Mouse (Mus musculus): ENCODE data around the gene Dbh. TPM values are rescaled to one million over a fixed set of nuclear protein-coding genes. Genes with fewer than 3 reads are reported as not detected.

Dbh gene
- polyA plus RNA-seq, 1 experiment from 2014 or later, result 0.37 TPM

- TF ChIP-seq EP300 (IDR thresholded peaks at IDR 0.05), result no peak
- ATAC-seq (no peak), DNase-seq (ENCODE audit: low spot score) (no peak)
- WGBS, result 73% methylated on average over 6 of the region's 6 CpGs
- Histone ChIP-seq H3K4me2 (replicated peaks; ENCODE audit: low read depth, low read length) (no peak overlapping the region), H3K4me3 (ENCODE audit: low read depth, low read length) (no peak overlapping the region), H3K9ac (replicated peaks; ENCODE audit: low read depth) (no peak overlapping the region), H3K27ac (ENCODE audit: low read length) (no peak overlapping the region), H3K9me3 (ENCODE audit: low read length) (no peaks in the 10 kb centered on the region), H3K36me3 (ENCODE audit: insufficient read depth, low read length) (no peaks in the 10 kb centered on the region), H3K4me1 (ENCODE audit: insufficient read depth, low read depth, low read length) (no peaks in the 10 kb centered on the region), H3K27me3 (replicated peaks; ENCODE audit: insufficient read depth, low read length) (no peaks in the 10 kb centered on the region)
Observed at GRCm38 (mm10) chr2:27156596-27156995, 8.4 kb upstream of the Dbh start.

- no peaks in the 10 kb centered on the region for H3K9me3 ChIP-seq (ENCODE audit: low read length)
- no peak overlapping the region for H3K4me2 ChIP-seq (replicated peaks; ENCODE audit: low read depth, low read length)
- ATAC-seq (no peak), DNase-seq (ENCODE audit: low spot score) (no peak)
- TF ChIP-seq CTCF (IDR thresholded peaks at IDR 0.05), result no peak
- no peak for TF ChIP-seq EP300 (IDR thresholded peaks at IDR 0.05)
- no peaks in the 10 kb centered on the region for H3K4me1 ChIP-seq (ENCODE audit: insufficient read depth, low read depth, low read length)
- H3K27me3 ChIP-seq (replicated peaks; ENCODE audit: insufficient read depth, low read length), result no peaks in the 10 kb centered on the region
- no peak overlapping the region for H3K4me3 ChIP-seq (ENCODE audit: low read depth, low read length)
- no peak overlapping the region for H3K27ac ChIP-seq (ENCODE audit: low read length)
- no peak overlapping the region for H3K9ac ChIP-seq (replicated peaks; ENCODE audit: low read depth)
- 75% methylated on average over 2 of the region's 2 CpGs for WGBS
- H3K36me3 ChIP-seq (ENCODE audit: insufficient read depth, low read length), result no peaks in the 10 kb centered on the region
Observed at GRCm38 (mm10) chr2:27161526-27161925, 3.5 kb upstream of the Dbh start.

- H3K4me1 ChIP-seq (ENCODE audit: insufficient read depth, low read depth, low read length), result no peaks in the 10 kb centered on the region
- TF ChIP-seq CTCF (IDR thresholded peaks at IDR 0.05) (no peak), EP300 (IDR thresholded peaks at IDR 0.05) (no peak)
- no peak overlapping the region for H3K9ac ChIP-seq (replicated peaks; ENCODE audit: low read depth)
- H3K27ac ChIP-seq (ENCODE audit: low read length), result no peak overlapping the region
- ATAC-seq (no peak), DNase-seq (ENCODE audit: low spot score) (no peak)
- H3K4me2 ChIP-seq (replicated peaks; ENCODE audit: low read depth, low read length), result no peak overlapping the region
- H3K36me3 ChIP-seq (ENCODE audit: insufficient read depth, low read length), result no peaks in the 10 kb centered on the region
- H3K4me3 ChIP-seq (ENCODE audit: low read depth, low read length), result no peak overlapping the region
- no peaks in the 10 kb centered on the region for H3K27me3 ChIP-seq (replicated peaks; ENCODE audit: insufficient read depth, low read length)
- WGBS, result 49% methylated on average over 11 of the region's 11 CpGs
- H3K9me3 ChIP-seq (ENCODE audit: low read length), result no peaks in the 10 kb centered on the region
Observed at GRCm38 (mm10) chr2:27162656-27163055, 2.4 kb upstream of the Dbh start.

DNA sequence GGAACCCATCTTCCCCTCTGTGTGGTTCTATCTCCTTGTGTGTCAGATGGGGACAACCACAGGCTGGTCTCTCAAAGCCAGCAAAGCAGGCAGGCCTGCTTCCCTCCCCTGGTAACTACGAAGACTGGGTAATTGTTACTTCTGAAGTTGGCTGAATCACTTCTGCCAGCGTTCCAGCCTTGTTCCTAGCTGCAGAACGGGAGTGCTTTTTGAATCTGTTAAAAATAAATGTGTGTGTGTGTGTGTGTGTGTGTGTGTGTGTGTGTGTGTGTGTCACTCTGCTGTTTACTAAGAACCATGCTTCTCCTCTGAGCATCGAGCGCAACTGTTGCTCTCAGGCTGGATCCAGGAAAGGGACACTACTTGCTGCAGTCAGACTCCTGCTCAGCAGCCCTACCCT is 1.2 kb upstream of the Dbh start:
- no peak overlapping the region for H3K9ac ChIP-seq (replicated peaks; ENCODE audit: low read depth)
- WGBS, result 53% methylated on average over 5 of the region's 5 CpGs
- H3K27ac ChIP-seq (ENCODE audit: low read length), result no peak overlapping the region
- no peak overlapping the region for H3K4me2 ChIP-seq (replicated peaks; ENCODE audit: low read depth, low read length)
- no peaks in the 10 kb centered on the region for H3K27me3 ChIP-seq (replicated peaks; ENCODE audit: insufficient read depth, low read length)
- H3K36me3 ChIP-seq (ENCODE audit: insufficient read depth, low read length), result no peaks in the 10 kb centered on the region
- TF ChIP-seq EP300 (IDR thresholded peaks at IDR 0.05) (no peak), CTCF (IDR thresholded peaks at IDR 0.05) (no peak)
- no peak for DNase-seq (ENCODE audit: low spot score)
- no peaks in the 10 kb centered on the region for H3K4me1 ChIP-seq (ENCODE audit: insufficient read depth, low read depth, low read length)
- H3K4me3 ChIP-seq (ENCODE audit: low read depth, low read length), result no peak overlapping the region
- no peaks in the 10 kb centered on the region for H3K9me3 ChIP-seq (ENCODE audit: low read length)
- no peak for ATAC-seq

- no peak overlapping the region for H3K9ac ChIP-seq (replicated peaks; ENCODE audit: low read depth)
- no peak for DNase-seq (ENCODE audit: low spot score)
- H3K9me3 ChIP-seq (ENCODE audit: low read length), result no peaks in the 10 kb centered on the region
- no peak for ATAC-seq
- TF ChIP-seq EP300 (IDR thresholded peaks at IDR 0.05), result no peak
- TF ChIP-seq CTCF (IDR thresholded peaks at IDR 0.05), result no peak
- no peak overlapping the region for H3K4me3 ChIP-seq (ENCODE audit: low read depth, low read length)
- no peak overlapping the region for H3K27ac ChIP-seq (ENCODE audit: low read length)
- H3K27me3 ChIP-seq (replicated peaks; ENCODE audit: insufficient read depth, low read length), result no peaks in the 10 kb centered on the region
- H3K36me3 ChIP-seq (ENCODE audit: insufficient read depth, low read length), result no peaks in the 10 kb centered on the region
- 65% methylated on average over 2 of the region's 2 CpGs for WGBS
- H3K4me1 ChIP-seq (ENCODE audit: insufficient read depth, low read depth, low read length), result no peaks in the 10 kb centered on the region
- no peak overlapping the region for H3K4me2 ChIP-seq (replicated peaks; ENCODE audit: low read depth, low read length)
Observed at GRCm38 (mm10) chr2:27166074-27166473, 1.0 kb downstream of the Dbh start.

GRCm38 (mm10) chr2:27166999-27167398 is 2.0 kb downstream of the Dbh start:
- H3K9me3 ChIP-seq (ENCODE audit: low read length), result no peaks in the 10 kb centered on the region
- H3K9ac ChIP-seq (replicated peaks; ENCODE audit: low read depth), result no peak overlapping the region
- H3K4me3 ChIP-seq (ENCODE audit: low read depth, low read length), result no peak overlapping the region
- no peak overlapping the region for H3K27ac ChIP-seq (ENCODE audit: low read length)
- H3K4me2 ChIP-seq (replicated peaks; ENCODE audit: low read depth, low read length), result no peak overlapping the region
- no peaks in the 10 kb centered on the region for H3K27me3 ChIP-seq (replicated peaks; ENCODE audit: insufficient read depth, low read length)
- TF ChIP-seq EP300 (IDR thresholded peaks at IDR 0.05) (no peak), CTCF (IDR thresholded peaks at IDR 0.05) (no peak)
- no peak for ATAC-seq
- no peak for DNase-seq (ENCODE audit: low spot score)
- H3K36me3 ChIP-seq (ENCODE audit: insufficient read depth, low read length), result no peaks in the 10 kb centered on the region
- WGBS, result 4% methylated on average over 2 of the region's 2 CpGs
- H3K4me1 ChIP-seq (ENCODE audit: insufficient read depth, low read depth, low read length), result no peaks in the 10 kb centered on the region

GRCm38 (mm10) chr2:27174242-27174641 is 9.2 kb downstream of the Dbh start:
- Histone ChIP-seq H3K4me1 (ENCODE audit: insufficient read depth, low read depth, low read length) (0 out of 2 replicates have a peak, but pooled peaks cover 3% of the 10 kb centered on the region), H3K27me3 (replicated peaks; ENCODE audit: insufficient read depth, low read length) (no peaks in the 10 kb centered on the region), H3K9ac (replicated peaks; ENCODE audit: low read depth) (no peak overlapping the region), H3K9me3 (ENCODE audit: low read length) (no peaks in the 10 kb centered on the region), H3K36me3 (ENCODE audit: insufficient read depth, low read length) (no peaks in the 10 kb centered on the region), H3K4me3 (ENCODE audit: low read depth, low read length) (no peak overlapping the region), H3K27ac (ENCODE audit: low read length) (no peak overlapping the region), H3K4me2 (replicated peaks; ENCODE audit: low read depth, low read length) (no peak overlapping the region)
- TF ChIP-seq EP300 (IDR thresholded peaks at IDR 0.05) (no peak), CTCF (IDR thresholded peaks at IDR 0.05) (no peak)
- DNase-seq (ENCODE audit: low spot score) (no peak), ATAC-seq (no peak)
- WGBS, result 75% methylated on average over 2 of the region's 2 CpGs
